Mouse (Mus musculus) spleen, postnatal 36 days (tissue): ENCODE measurements around the gene Folr1.

Experiments used
- DNase-seq, 2 experiments: peaks; one replicate each; pipeline ENCODE4 v3.0.0; 2022; ENCODE audit warnings: low spot score in 2 of 2, mixed read lengths in 1 of 2

The Folr1 gene

GRCm38 (mm10) chr7:101870629-101871028 is at the start of gene Folr1:
Gene Folr1 (minus strand): TSS chr7:101870788.
- DNase-seq, result no peak

- DNase-seq, result peak in 1 of 2 experiments; percentile 36
Measured at GRCm38 (mm10) chr7:101918071-101918470, 47.5 kb upstream of the Folr1 start.

GRCm38 (mm10) chr7:101911982-101912381 is 41.4 kb upstream of the Folr1 start:
- no peak for DNase-seq

GRCm38 (mm10) chr7:101910138-101910537 is 39.5 kb upstream of the Folr1 start:
- no peak for DNase-seq

GRCm38 (mm10) chr7:101908367-101908766 is 37.8 kb upstream of the Folr1 start:
- DNase-seq, result no peak

GRCm38 (mm10) chr7:101906696-101907095 is 36.1 kb upstream of the Folr1 start:
- DNase-seq, result peak; percentile 17 to 25

GRCm38 (mm10) chr7:101906287-101906681 is 35.7 kb upstream of the Folr1 start, which contains the start of gene Tomt:
Gene Tomt (minus strand): TSS chr7:101906359.
- DNase-seq, result no peak

- peak; percentile 99 for DNase-seq
Measured at GRCm38 (mm10) chr7:101905561-101906286, 35.1 kb upstream of the Folr1 start, which contains the start of gene Lamtor1. Gene Lamtor1 (plus strand): TSS chr7:101905904.

- DNase-seq, result no peak
Measured at GRCm38 (mm10) chr7:101902846-101903245, 32.3 kb upstream of the Folr1 start.

GRCm38 (mm10) chr7:101901969-101902368 is 31.4 kb upstream of the Folr1 start:
- no peak for DNase-seq

- DNase-seq, result no peak
Measured at GRCm38 (mm10) chr7:101900331-101901097, 29.9 kb upstream of the Folr1 start.

- peak; percentile 97 to 98 for DNase-seq
Measured at GRCm38 (mm10) chr7:101896104-101897066, 25.8 kb upstream of the Folr1 start.

GRCm38 (mm10) chr7:101895695-101896094 is 25.1 kb upstream of the Folr1 start:
- DNase-seq, result no peak

GRCm38 (mm10) chr7:101888460-101888859 is 17.9 kb upstream of the Folr1 start:
- no peak for DNase-seq

GRCm38 (mm10) chr7:101886274-101886673 is 15.7 kb upstream of the Folr1 start:
- DNase-seq, result no peak

- DNase-seq, result no peak
Measured at GRCm38 (mm10) chr7:101884160-101884559, 13.6 kb upstream of the Folr1 start.

GRCm38 (mm10) chr7:101882413-101883154 is 12.0 kb upstream of the Folr1 start:
- DNase-seq, result no peak

GRCm38 (mm10) chr7:101880855-101881254 is 10.3 kb upstream of the Folr1 start:
- no peak for DNase-seq

- no peak for DNase-seq
Measured at GRCm38 (mm10) chr7:101875978-101876377, 5.4 kb upstream of the Folr1 start.

- DNase-seq, result no peak
Measured at GRCm38 (mm10) chr7:101871296-101871695, 708 bp upstream of the Folr1 start.

GRCm38 (mm10) chr7:101869163-101869500 is 1.5 kb downstream of the Folr1 start:
- DNase-seq, result no peak
